Mouse (Mus musculus): ENCODE measurements around the gene Prnd. TPM values are rescaled to one million over a fixed set of nuclear protein-coding genes. Genes with fewer than 3 reads are reported as not detected.
A peak's percentile ranks its signal among the peaks of the same experiment; 100 is the strongest.

Gene Prnd
- total RNA-seq, 2 experiments from 2014 or later, result 2.0 to 2.1 TPM

DNA sequence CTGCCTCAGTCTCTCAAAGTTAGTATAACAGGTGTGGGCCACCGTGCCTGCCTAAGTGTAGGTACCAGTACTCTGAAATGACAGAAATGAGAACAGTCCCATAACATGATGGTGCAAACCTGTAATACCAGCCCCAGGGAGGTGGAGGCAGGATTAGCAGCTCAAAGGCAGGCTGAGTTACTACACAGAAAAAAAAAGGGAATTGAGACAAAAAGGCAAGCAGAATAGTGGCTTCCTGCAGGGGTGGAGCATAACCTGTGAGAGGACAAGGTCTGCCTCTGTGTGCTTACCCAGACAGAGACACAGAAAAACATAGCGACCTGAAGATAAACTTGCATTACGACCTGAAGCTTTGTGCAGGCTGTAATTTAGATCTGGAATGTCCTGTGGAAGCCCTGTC lies 26.0 kb downstream of the Prnd start:
- no peak for DNase-seq (ENCODE audit: low spot score in 2 of 2)

DNA sequence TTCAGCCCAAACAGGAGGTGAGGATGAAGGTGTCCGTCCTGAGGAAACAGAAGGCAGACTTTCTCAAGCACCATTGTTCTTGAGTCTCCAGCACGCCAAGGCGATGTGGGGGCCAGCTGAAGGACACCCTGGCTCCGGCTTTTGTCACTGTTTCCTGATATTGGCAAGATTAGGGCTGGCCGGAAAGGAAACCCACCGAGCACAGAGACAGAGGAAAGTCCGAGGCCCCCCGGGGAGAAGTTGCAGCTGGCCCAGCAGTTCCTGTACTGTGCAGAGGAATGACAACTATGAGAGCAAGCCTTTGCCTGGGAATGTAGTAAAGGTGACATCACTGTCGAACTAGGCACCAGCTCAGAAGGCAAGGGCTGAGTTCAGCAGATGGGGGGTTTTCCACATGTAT lies 30.2 kb downstream of the Prnd start:
- DNase-seq (ENCODE audit: low spot score in 2 of 2), result no peak

DNA sequence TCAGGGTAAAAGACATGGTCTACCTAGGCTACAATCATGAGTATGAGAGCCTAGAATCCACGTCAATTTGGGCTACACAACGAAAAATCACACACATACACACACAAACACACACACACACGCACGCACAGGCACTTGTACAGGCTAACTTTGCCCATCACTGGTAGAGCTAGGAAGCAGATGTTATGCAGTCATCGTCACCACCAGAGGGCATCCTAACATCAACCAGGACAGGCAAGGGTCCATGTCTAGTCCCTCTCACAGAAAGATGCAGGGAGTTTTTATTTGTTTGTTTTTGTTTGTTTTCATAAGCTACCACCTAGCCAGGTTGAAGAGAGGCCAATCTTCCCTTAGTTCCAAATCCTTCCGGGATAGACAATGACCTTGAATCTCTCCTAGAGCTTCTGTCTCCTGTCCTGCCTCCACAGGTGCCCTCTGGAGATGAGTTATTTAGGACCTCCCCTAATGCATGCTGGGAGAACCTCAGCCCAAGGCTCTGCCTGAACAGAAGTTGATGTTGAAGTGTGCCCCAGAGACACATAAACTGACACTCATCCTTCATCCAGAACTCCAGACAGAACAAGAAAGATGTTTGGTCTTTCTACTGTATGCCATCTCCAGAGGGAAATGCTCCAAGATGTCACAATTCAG lies 32.0 kb downstream of the Prnd start:
- peak in 1 of 2 experiments; percentile 78 for DNase-seq (ENCODE audit: low spot score in 2 of 2)

DNA sequence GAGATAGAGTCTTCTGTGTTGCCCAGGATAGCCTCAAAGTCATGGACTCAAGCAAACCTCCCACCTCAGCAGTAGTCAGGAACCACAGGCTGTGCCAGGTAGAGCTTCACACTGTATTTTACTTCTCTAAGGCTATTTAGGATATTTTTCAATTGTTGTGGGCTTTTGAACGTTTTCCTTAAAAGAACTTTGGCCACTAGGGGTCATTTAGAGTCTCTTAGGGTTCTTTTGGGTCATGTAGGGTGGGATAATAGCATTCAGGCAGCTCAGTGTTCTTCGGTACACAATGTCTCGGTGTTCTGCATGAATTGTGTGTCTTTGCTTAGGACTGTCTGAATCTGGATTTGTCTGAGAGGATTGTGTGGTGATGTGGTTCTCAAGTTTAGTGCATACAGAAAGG lies 37.3 kb downstream of the Prnd start:
- DNase-seq (ENCODE audit: low spot score in 2 of 2), result no peak

DNA sequence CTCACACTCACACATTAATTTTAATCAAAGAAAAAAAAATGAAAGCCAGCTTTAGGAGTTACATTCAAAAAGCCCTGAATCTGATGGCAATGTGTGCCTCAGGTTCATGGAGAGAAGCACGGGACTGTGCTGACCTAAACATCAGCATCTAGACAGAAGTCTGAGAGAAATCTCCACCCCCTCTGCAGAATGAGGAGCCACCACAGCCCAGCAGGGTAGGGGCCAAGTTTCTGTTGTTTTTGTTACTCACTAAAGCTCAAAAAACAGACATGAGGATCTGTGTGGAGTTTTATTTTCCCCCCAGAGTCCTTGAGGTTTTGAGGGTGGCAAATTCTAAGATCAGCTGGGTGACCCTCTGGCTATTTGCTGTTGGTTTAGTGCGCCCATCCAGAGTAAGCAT lies 37.9 kb downstream of the Prnd start:
- no peak for DNase-seq (ENCODE audit: low spot score in 2 of 2)

DNA sequence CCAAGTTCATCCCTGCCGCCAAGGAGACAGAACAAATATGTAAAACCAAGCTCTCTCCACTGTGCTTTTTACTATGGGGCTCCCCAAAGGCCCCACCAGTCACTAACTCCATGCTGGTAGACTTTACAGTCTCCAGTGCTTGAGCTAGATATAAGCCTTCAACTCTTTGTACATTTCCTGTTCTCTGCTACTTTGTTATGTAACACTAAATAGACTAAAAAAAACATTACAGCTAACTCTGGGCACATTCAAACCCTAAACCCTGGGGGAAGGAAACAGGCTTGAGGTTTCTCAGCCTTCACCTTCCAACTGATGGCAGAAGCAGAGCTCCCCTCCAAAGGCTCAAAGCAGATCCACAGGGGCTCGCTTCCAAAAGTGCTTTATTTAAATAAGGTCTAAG lies 41.8 kb downstream of the Prnd start:
- DNase-seq (ENCODE audit: low spot score in 2 of 2), result no peak

DNA sequence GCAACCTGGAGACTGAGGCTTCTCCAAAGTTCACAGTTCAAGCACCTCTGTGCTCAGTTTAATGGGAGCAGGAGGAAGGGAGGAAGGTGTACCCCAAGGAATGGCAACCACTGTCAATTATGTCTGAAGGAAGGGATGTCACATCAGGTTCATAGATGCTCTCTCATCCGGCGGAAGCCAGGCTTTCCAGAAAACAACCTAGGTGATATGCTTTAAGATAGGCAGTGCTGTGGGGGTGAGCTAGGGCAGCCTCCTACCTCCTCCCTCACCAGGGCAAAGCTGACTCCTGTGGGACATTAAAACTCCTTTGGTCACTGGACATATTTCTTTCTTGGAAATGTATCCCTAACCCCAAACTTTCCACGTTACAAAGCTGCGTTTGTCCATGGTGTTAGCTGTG lies 42.5 kb downstream of the Prnd start:
- DNase-seq (ENCODE audit: low spot score in 2 of 2), result no peak

DNA sequence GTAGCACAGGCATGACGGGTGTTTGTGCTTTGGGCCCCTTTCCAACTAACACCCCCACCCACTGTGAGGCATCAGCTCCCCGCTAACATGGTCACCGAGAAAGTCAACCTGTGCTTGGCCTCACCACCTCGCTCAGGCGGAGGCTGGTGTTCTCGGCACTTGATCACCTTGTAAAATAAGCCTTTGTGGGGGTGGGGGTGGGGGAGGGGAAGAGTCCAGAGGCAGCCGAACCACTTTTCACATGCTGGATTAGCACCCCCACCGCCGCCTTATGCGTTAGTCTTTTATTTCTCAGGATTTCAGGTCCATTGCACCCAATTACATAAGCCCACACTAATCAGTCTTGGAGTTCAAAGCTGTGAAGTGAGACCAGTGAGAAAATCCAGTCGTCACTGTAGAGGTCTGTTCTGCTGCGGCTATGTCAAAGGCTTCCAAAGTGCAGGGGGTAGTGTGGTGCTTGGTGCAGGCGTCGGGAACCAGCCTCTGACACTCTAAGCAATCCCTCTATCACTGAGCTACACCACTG lies 43.0 kb downstream of the Prnd start:
- DNase-seq (ENCODE audit: low spot score in 2 of 2), result no peak

DNA sequence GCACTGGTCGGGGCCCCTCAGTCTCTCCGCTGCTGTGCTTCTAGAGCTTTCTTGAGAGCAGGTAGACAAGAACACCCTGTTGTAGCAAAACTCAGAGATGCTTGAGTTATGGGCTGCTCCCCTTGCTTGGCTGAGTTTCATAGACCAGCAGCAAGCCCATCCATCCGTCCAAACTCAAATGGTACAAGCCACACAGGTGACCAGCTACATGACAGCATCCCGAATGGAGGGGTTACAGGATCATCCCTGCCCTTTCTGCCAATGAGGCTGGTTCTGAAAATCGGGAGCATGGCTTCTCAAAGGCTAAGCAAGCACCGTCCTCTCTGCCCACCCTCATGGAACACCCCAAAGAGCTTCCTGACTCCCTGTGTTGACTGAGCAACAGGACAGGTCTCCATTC lies 44.3 kb downstream of the Prnd start:
- no peak for DNase-seq (ENCODE audit: low spot score in 2 of 2)

DNA sequence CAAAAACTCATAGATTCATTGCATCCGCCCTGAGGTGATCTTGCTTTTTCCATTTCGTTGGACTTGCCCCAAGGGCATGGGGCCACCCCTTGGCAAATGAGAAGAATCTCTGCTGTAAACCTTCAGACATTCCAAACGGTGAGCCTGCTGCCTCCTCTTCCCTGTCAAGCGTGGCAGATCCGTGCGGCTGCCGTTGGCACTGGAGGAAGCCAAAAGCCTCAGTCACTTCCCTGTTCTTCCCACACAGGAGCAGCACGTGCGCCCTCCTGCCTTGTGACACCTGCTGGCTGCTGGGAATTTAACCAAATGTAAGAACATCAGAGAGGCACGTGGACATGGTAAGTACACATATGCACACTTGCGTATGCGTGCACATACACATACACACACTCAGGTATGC lies 45.1 kb downstream of the Prnd start:
- peak; percentile 47 to 54 for DNase-seq (ENCODE audit: low spot score in 2 of 2)

DNA sequence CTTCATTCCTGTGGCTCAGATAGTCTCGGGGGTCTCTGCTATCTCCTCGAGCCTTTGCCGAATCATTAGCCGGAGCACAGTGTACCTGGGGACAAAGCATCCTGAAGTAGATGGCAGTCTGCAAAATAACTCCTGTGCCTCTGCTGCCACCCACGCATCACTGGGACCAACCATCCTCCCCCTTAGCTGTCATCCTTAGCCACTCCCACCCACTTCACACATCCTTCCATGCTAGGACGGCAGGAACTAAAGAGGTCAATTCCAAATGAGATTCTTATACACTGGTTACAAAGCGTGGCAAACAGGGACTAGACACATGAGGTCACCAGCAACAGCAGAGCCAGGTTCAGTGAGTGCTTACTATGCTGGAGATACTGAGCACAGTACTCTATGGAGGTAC lies 45.7 kb downstream of the Prnd start:
- no peak for DNase-seq (ENCODE audit: low spot score in 2 of 2)

DNA sequence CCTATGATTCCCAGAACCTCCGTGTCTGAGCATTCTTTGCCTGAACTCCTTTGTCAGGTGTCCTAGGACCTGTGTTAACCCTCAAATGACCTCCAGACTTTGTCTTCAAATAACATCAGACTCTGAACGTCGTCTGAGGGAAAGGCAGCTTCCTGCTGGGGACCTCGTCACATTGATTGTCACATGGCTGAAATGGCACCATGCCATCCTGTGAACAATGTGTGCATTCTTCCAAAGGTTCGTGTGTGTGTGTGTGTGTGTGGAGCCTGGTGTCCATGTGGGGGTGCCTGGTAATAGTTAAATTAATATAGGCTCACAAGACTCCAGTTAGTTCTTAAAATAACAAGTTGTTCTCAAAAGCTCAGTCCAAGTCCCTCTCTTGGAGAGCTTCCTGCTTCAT lies 46.7 kb downstream of the Prnd start:
- DNase-seq (ENCODE audit: low spot score in 2 of 2), result no peak

DNA sequence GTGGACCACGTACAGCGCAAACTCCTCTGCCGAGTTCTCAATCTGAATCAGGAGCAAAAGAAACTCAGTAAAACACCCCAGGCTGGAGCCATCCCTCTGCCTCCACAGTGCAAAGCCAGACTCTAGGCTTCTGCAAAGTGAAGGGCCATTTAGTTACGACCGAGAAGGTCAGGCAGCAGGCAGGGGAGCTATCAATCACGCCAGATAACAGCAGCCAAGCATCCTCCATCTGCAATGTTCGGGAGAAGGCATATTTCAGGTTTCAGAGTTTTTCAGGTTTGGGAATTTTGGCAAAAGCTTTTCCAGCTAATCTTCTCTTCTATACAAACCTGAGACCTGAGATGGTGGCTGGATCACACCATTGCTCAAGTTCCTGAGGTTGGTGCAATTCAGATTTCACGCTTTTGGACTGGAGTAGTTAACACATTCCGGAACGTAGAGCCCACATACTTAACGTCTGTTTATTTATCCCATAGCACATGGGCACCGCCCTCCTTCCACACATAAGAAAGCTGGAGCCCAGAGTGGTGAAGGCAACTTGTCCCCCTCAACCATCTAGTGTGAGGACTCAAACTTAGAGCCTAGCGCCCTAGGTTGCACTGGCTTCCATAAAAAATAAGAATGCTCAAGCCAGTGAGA lies 51.2 kb downstream of the Prnd start:
- no peak for DNase-seq (ENCODE audit: low spot score in 2 of 2)

DNA sequence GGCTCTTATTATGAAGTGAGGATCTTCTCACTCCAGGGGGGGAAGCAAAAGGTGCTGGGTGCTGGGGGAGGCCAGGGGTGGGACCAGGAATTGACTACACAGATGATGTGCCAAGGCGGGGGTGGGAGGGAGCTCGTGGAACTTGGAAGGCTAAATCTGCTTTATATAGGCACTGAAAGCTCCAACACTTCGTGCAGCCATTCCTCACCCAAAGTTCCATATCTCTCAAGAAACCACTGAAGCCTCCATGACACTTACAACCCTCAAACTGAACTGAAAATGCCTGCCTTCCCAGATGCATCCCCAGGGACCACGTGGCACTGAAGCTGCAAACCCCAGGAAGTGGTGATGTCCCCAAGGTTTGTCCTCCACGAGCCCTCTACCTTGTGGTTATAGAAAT lies 53.3 kb downstream of the Prnd start:
- no peak for DNase-seq (ENCODE audit: low spot score in 2 of 2)

DNA sequence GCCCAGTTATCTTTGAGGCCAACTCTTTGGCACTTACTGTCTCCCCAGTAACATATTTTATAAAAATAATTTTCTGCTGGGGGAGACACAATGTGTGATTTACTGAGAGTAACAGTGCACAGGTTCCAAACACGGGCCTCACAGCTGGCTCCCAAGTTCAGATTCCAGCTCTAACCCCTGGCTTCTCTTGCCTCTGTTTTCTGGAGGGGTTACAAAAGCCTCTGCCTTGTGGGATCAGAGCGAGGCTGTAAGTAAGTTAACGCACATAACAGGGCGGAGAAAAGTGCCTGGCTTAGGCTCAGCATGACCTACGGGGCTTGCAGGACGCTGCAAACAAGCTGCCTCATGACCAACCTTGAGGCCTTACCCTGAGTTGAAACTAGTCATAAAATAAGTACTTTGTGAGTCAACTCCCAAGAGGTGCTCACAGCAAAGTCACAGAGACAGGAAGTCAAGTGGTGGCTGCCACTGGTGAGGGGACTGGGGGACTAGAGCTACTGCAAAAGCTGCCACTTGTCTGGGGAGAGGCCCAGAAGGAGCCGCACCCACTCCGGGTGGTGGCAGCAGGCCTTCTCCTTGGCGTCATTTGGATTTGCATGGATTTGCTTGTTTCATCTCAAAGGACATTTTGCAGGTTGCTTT lies 54.0 kb downstream of the Prnd start:
- DNase-seq (ENCODE audit: low spot score in 2 of 2), result no peak

DNA sequence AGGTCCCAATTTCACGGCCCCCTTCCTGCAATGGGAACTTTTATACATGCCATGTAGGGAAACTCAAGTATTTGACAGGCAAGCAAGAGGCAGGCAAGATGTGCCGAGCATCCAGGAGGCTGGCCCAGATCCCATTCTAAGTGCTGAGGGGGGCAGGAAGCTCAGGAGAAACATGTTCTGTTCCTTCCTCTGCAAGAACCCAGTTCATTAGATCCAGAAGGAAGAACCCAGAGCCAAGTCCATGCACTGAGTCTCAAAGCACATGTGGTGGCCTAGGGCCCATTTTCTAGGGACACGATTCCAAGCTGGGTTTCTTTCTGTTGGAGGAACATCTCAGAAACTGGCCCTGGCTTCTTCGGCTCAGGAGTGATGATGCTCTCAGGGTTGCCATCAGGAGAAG lies 54.8 kb downstream of the Prnd start:
- DNase-seq (ENCODE audit: low spot score in 2 of 2), result no peak

Other genes with a start within 250 kb of the Prnd start
- under 1 TPM in 1 of 2 experiments, not detected in 1; 0.14 TPM for gene Erv3, start 91.1 kb upstream of the Prnd start, total RNA-seq (2021)
- gene Prnp, start 40.9 kb upstream of the Prnd start, total RNA-seq (2021), result 100 to 1,000 TPM; 651 to 673 TPM
- gene Prn, start 40.9 kb upstream of the Prnd start, total RNA-seq (2021), result not detected
- 10 to 100 TPM; 33.3 to 35.6 TPM for gene Rassf2, start 79.4 kb downstream of the Prnd start, total RNA-seq (2021)
- 10 to 100 TPM; 88.9 to 94.1 TPM for gene Slc23a2, start 194.2 kb downstream of the Prnd start, total RNA-seq (2021)

Measured in layer of hippocampus, postnatal 14 days (tissue).